Mouse (Mus musculus) kidney, adult 2 months (tissue): ENCODE data around the gene Slc16a9.

ENCODE experiments used
- CTCF ChIP-seq: fragments of 200-500 bp; conservative IDR thresholded peaks from 2 replicates; pipeline ENCODE4 v1.5.1; 2011; ENCODE audit warnings: low read depth, mild to moderate bottlenecking, control low read depth, low read length, moderate library complexity, mixed read lengths; ENCODE audit not compliant: insufficient read depth, insufficient read length
- POLR2A ChIP-seq: fragments of 200-500 bp; IDR thresholded peaks from one replicate; pipeline ENCODE4 v1.6.1; 2011; ENCODE audit warnings: low read depth, low read length, control low read depth

DNA sequence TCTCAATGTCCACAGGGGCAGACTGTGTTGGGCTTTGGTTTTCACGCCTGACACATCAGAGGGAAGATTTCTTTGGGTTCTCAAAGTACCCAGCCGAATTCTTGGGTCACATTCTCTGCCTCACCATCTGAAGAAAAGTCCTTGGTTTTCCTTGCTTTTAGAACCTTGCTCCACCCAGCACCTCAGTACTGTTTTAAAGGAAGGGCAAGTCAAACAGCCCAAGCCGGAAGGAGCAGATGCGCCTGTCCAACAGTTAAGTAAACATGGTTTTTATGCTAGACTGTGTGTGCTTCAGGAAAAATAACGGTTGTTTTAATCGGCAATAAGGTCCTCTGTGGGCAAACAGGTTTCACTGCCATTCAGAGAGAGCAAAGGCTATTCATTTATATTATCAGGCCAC, 46.9 kb upstream of the Slc16a9 start:
- TF ChIP-seq CTCF: no peak
- TF ChIP-seq POLR2A: no peak
